Mouse (Mus musculus): ENCODE results near the gene Tenm4.

DNA sequence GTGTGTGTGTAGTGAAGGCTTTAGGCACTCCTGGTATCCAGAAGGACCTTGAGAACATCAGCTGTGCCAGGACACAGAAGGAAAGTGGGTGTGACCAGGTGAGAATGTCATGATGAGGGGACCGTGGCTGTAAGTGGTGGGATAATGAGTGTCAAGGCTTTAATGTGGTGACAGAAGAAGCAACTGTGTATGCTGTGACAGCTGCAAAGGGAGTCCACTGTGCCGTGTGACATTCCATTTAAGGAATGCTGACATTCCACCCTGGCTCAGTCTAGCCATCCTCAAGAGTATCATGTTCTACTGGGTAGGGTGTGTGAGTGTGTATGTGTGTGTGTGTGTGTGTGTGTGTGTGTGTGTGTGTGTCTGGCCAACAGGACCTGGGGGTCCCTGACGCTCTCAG, 130.8 kb downstream of the Tenm4 start:
- no peak for TF ChIP-seq GATA1 (IDR thresholded peaks at IDR 0.05; ENCODE audit: borderline replicate concordance, low read length)
- TF ChIP-seq CTCF (IDR thresholded peaks at IDR 0.05; ENCODE audit: low read depth, low read length), result no peak
- no peak for TF ChIP-seq TAL1 (conservative IDR thresholded peaks at IDR 0.05; ENCODE audit: low read depth, low read length)

Measured in G1E (cell line).